Mouse (Mus musculus) olfactory bulb, adult 2 months (tissue): ENCODE measurements around the gene Eapp.

Experiments used
- CTCF ChIP-seq: fragments of 200-500 bp; IDR thresholded peaks from 2 replicates; pipeline ENCODE4 v1.5.1; 2012; ENCODE audit warnings: low read depth, mild to moderate bottlenecking, low read length, moderate library complexity; ENCODE audit not compliant: insufficient read depth
- POLR2A ChIP-seq: fragments of 200-500 bp; IDR thresholded peaks from 2 replicates; pipeline ENCODE4 v1.6.1; 2012; ENCODE audit warnings: mild to moderate bottlenecking, low read depth, low read length, moderate library complexity; ENCODE audit not compliant: insufficient read depth

GRCm38 (mm10) chr12:54657226-54657625 lies 38.5 kb downstream of the Eapp start:
- TF ChIP-seq CTCF (no peak), POLR2A (no peak)
